In genomic region chr2:165954872-165955271, GRCm38 (mm10) we compare ENCODE assay signal across 9 mouse cellular contexts. TPM values are rescaled to one million over a fixed set of nuclear protein-coding genes. Genes with fewer than 3 reads are reported as not detected.
DNase-seq lines count a peak whose midpoint lies in the region; ATAC-seq and TF ChIP-seq lines count a peak whose summit lies in the region.
"Had no signal": no experiment of that assay in that cellular context is flagged by ENCODE, and none has a peak within 500 bp of the region (broad histone marks: within the 10 kb centered on the region; RNA-seq: fewer than 3 reads in every experiment).

No protein-coding gene starts in this region.

- intact Hi-C loops in heart, postnatal 10 days (cut with DNase I) = no loop called here

- no peak for TF ChIP-seq CTCF in hindbrain, postnatal 0 days (IDR thresholded peaks at IDR 0.05; ENCODE audit: low read depth)

- ATAC-seq in hindbrain, postnatal 0 days = no peak
- peak; percentile 78 for ATAC-seq in liver, embryonic 11.5 days (replicated peaks; ENCODE audit: low FRiP score)
- no peak for ATAC-seq in hindbrain, embryonic 16.5 days
- ATAC-seq: Patski had no signal

- H3K9ac ChIP-seq in hindbrain, postnatal 0 days (replicated peaks; ENCODE audit: low read length) = no peak overlapping the region
- peak overlapping the region; percentile 54 for H3K9ac ChIP-seq in liver, embryonic 11.5 days (ENCODE audit: low read depth, low read length)
- H3K9ac ChIP-seq in hindbrain, embryonic 16.5 days (ENCODE audit: low read depth, low read length) = no peak overlapping the region

- H3K36me3 ChIP-seq in hindbrain, embryonic 10.5 days = no peaks in the 10 kb centered on the region
- H3K36me3 ChIP-seq in hindbrain, postnatal 0 days (ENCODE audit: insufficient read depth, low read length) = no peaks in the 10 kb centered on the region
- no peaks in the 10 kb centered on the region for H3K36me3 ChIP-seq in liver, embryonic 11.5 days (ENCODE audit: control insufficient read depth, insufficient read depth, low read length)
- H3K36me3 ChIP-seq in hindbrain, embryonic 16.5 days (ENCODE audit: control insufficient read depth, insufficient read depth, low read length) = no peaks in the 10 kb centered on the region

- H3K4me1 ChIP-seq in hindbrain, embryonic 10.5 days (replicated peaks) = 0 out of 2 replicates have a peak, but pooled peaks cover 18% of the 10 kb centered on the region
- no peaks in the 10 kb centered on the region for H3K4me1 ChIP-seq in hindbrain, postnatal 0 days (ENCODE audit: insufficient read depth, low read length)
- H3K4me1 ChIP-seq in liver, embryonic 11.5 days (replicated peaks; ENCODE audit: control insufficient read depth, insufficient read depth, low read length) = peaks cover 29% of the 10 kb centered on the region
- H3K4me1 ChIP-seq in hindbrain, embryonic 16.5 days (ENCODE audit: control insufficient read depth, insufficient read depth, low read depth, low read length) = no peaks in the 10 kb centered on the region

- H3K27ac ChIP-seq in hindbrain, embryonic 10.5 days = 0 out of 2 replicates have a peak overlapping the region, but pooled peaks have one; percentile 40
- H3K27ac ChIP-seq in hindbrain, postnatal 0 days = no peak overlapping the region
- H3K27ac ChIP-seq in liver, embryonic 11.5 days (ENCODE audit: low read depth, low read length) = peak overlapping the region; percentile 78
- H3K27ac ChIP-seq in hindbrain, embryonic 16.5 days (ENCODE audit: low read depth, low read length) = no peak overlapping the region

- H3K27me3 ChIP-seq in hindbrain, embryonic 10.5 days (ENCODE audit: insufficient read depth, poor library complexity, severe bottlenecking) = no peaks in the 10 kb centered on the region; the same call in 1 of the 2 replicates
- H3K27me3 ChIP-seq in hindbrain, postnatal 0 days (ENCODE audit: insufficient read depth, low read length) = no peaks in the 10 kb centered on the region
- no peaks in the 10 kb centered on the region for H3K27me3 ChIP-seq in liver, embryonic 11.5 days (replicated peaks; ENCODE audit: control insufficient read depth, insufficient read depth, low read length)
- no peaks in the 10 kb centered on the region for H3K27me3 ChIP-seq in hindbrain, embryonic 16.5 days (replicated peaks; ENCODE audit: control insufficient read depth, insufficient read depth, low read length)
- H3K27me3 ChIP-seq: Patski had no signal

- H3K4me2 ChIP-seq in hindbrain, postnatal 0 days (ENCODE audit: low read depth, low read length) = no peak overlapping the region
- H3K4me2 ChIP-seq in liver, embryonic 11.5 days = peak overlapping the region; percentile 57
- no peak overlapping the region for H3K4me2 ChIP-seq in hindbrain, embryonic 16.5 days (ENCODE audit: low read length)

- no peaks in the 10 kb centered on the region for H3K9me3 ChIP-seq in hindbrain, embryonic 10.5 days
- H3K9me3 ChIP-seq in hindbrain, postnatal 0 days (ENCODE audit: low read length) = no peaks in the 10 kb centered on the region
- H3K9me3 ChIP-seq in liver, embryonic 11.5 days (ENCODE audit: control insufficient read depth, low read length) = no peaks in the 10 kb centered on the region
- H3K9me3 ChIP-seq in hindbrain, embryonic 16.5 days (ENCODE audit: control insufficient read depth, low read length) = no peaks in the 10 kb centered on the region

- 83% methylated on average over 20 of the region's 20 CpGs for WGBS in hindbrain, embryonic 10.5 days
- 79% methylated on average over 20 of the region's 20 CpGs for WGBS in hindbrain, postnatal 0 days
- 30% methylated on average over 20 of the region's 20 CpGs for WGBS in liver, embryonic 11.5 days
- WGBS in hindbrain, embryonic 16.5 days = 80% methylated on average over 20 of the region's 20 CpGs

- no peak for DNase-seq in hindbrain, embryonic 10.5 days (ENCODE audit: low spot score)
- DNase-seq in hindbrain, postnatal 0 days (ENCODE audit: low spot score) = no peak
- DNase-seq in adrenal gland, postnatal 10 days = peak; percentile 30
- peak; percentile 63 to 65 for DNase-seq in heart, postnatal 10 days
- DNase-seq in liver, embryonic 11.5 days (ENCODE audit: low spot score) = peak; percentile 68
- DNase-seq in right cerebral cortex, postnatal 14 days = peak; percentile 25
- no peak for DNase-seq in cerebellum, postnatal 10 days

- no peak overlapping the region for H3K4me3 ChIP-seq in hindbrain, embryonic 10.5 days
- no peak overlapping the region for H3K4me3 ChIP-seq in hindbrain, postnatal 0 days (ENCODE audit: low read length)
- peak overlapping the region; percentile 22; the same call in 1 of the 2 replicates for H3K4me3 ChIP-seq in liver, embryonic 11.5 days (ENCODE audit: low read depth, low read length)
- H3K4me3 ChIP-seq in hindbrain, embryonic 16.5 days (ENCODE audit: low read length) = no peak overlapping the region

RNA-seq across cellular contexts. Expression of gene Ncoa3, which starts 37.6 kb away (rescaled TPM):
- 14.6 and 16.6 TPM in 2 replicates for polyA plus RNA-seq in hindbrain, embryonic 10.5 days (2016; fragmentation: Nextera tagmentation; extraction: Ambion mirVana)
- 28.3 and 29.2 TPM in 2 replicates for total RNA-seq in hindbrain, postnatal 0 days (2014; rRNA removed)
- 10.7 and 10.8 TPM in 2 replicates for polyA plus RNA-seq in hindbrain, postnatal 0 days (2015; fragmentation: Nextera tagmentation; extraction: Ambion mirVana)
- 10 to 100 TPM; 24.1 to 31.7 TPM for total RNA-seq in adrenal gland, postnatal 10 days (2021)
- 10 to 100 TPM; 27.6 to 28.4 TPM for total RNA-seq in heart, postnatal 10 days (2021)
- 15.2 and 16.6 TPM in 2 replicates for polyA plus RNA-seq in liver, embryonic 11.5 days (2014; fragmentation: Nextera tagmentation; extraction: Ambion mirVana)
- polyA plus RNA-seq in hindbrain, embryonic 16.5 days (2015; fragmentation: Nextera tagmentation; extraction: Ambion mirVana) = 11.6 and 14.5 TPM in 2 replicates

RNA-seq across cellular contexts. Expression of gene Zmynd8, which starts 56.1 kb away (rescaled TPM):
- polyA plus RNA-seq in hindbrain, embryonic 10.5 days (2016; fragmentation: Nextera tagmentation; extraction: Ambion mirVana) = 60.0 and 65.2 TPM in 2 replicates
- total RNA-seq in hindbrain, postnatal 0 days (2014; rRNA removed) = 46.6 and 46.8 TPM in 2 replicates
- 53.0 and 56.9 TPM in 2 replicates for polyA plus RNA-seq in hindbrain, postnatal 0 days (2015; fragmentation: Nextera tagmentation; extraction: Ambion mirVana)
- total RNA-seq in adrenal gland, postnatal 10 days (2021) = 10 to 100 TPM; 39.8 to 57.2 TPM
- 10 to 100 TPM; 48.7 to 55.5 TPM for total RNA-seq in heart, postnatal 10 days (2021)
- polyA plus RNA-seq in liver, embryonic 11.5 days (2014; fragmentation: Nextera tagmentation; extraction: Ambion mirVana) = 49.1 and 55.8 TPM in 2 replicates
- polyA plus RNA-seq in hindbrain, embryonic 16.5 days (2015; fragmentation: Nextera tagmentation; extraction: Ambion mirVana) = 64.3 and 66.4 TPM in 2 replicates

Comparison
In these comparisons a context has a peak if more than half of its experiments do, and no peak if none do; other contexts are left out.
1. H3K27ac ChIP-seq: peak in hindbrain, embryonic 10.5 days (single experiment) and liver, embryonic 11.5 days (single experiment); none in hindbrain, postnatal 0 days (single experiment) and hindbrain, embryonic 16.5 days (single experiment).
2. DNase-seq: peak in adrenal gland, postnatal 10 days (single experiment), heart, postnatal 10 days (2 of 2), liver, embryonic 11.5 days (single experiment) and right cerebral cortex, postnatal 14 days (single experiment); none in hindbrain, embryonic 10.5 days (single experiment), hindbrain, postnatal 0 days (single experiment) and cerebellum, postnatal 10 days (0 of 2).